ENCODE assay signal across 9 mouse cellular contexts in genomic region chr7:99508187-99508586, GRCm38 (mm10). TPM values are rescaled to one million over a fixed set of nuclear protein-coding genes. Genes with fewer than 3 reads are reported as not detected.
DNase-seq lines count a peak whose midpoint lies in the region; ATAC-seq and TF ChIP-seq lines count a peak whose summit lies in the region.
"Not testable (repeated sequence)": the region's sequence is repeated elsewhere in the genome, so short reads cannot be mapped to it uniquely, and the experiment has no call there.
"Had no signal": no experiment of that assay in that cellular context is flagged by ENCODE, and none has a peak within 500 bp of the region (broad histone marks: within the 10 kb centered on the region; RNA-seq: fewer than 3 reads in every experiment).

No protein-coding gene starts in this region.

- not testable (repeated sequence) for TF ChIP-seq RAD21 in CH12.LX (IDR thresholded peaks at IDR 0.05; ENCODE audit: low read depth, low read length)

- H3K4me1 ChIP-seq in CH12.LX (ENCODE audit: control insufficient read depth in 1 of 2, insufficient read depth in 2 of 2) = peaks cover 0 to 19% of the 10 kb centered on the region in 2 experiments; a peak in 2 of 4 replicates
- H3K4me1 ChIP-seq in liver, embryonic 12.5 days = peaks cover 32% of the 10 kb centered on the region
- H3K4me1 ChIP-seq in liver, embryonic 14.5 days (replicated peaks; ENCODE audit: control insufficient read depth in 2 of 2, insufficient read depth in 2 of 2, low read length in 1 of 2); liver, embryonic 16.5 days (ENCODE audit: control insufficient read depth, low read depth, low read length): not testable (repeated sequence)

- H3K4me3 ChIP-seq in CH12.LX (replicated peaks in 1 of 3; ENCODE audit: low read depth in 2 of 3, low read length in 2 of 3, poor library complexity in 1 of 3); liver, embryonic 12.5 days; liver, embryonic 14.5 days (ENCODE audit: insufficient read depth in 1 of 2, low read depth in 2 of 2, low read length in 2 of 2); liver, embryonic 16.5 days (ENCODE audit: low read depth, low read length): not testable (repeated sequence)

- H3K9ac ChIP-seq in CH12.LX (ENCODE audit: insufficient read depth, low read depth); liver, embryonic 12.5 days; liver, embryonic 14.5 days (replicated peaks); liver, embryonic 16.5 days (ENCODE audit: low read depth, low read length): not testable (repeated sequence)

- DNase-seq in 416B (ENCODE audit: low read depth) (peak; percentile 71), CH12.LX (ENCODE audit: extremely low read depth) (peak; percentile 41), MEL-GATA-1-ER (ENCODE audit: extremely low read depth, low read depth) (peak; percentile 70)
- DNase-seq in liver, embryonic 14.5 days (ENCODE audit: low read depth in 3 of 3, low spot score in 3 of 3) = not testable (repeated sequence)

- ATAC-seq in granulocyte monocyte progenitor cell, adult 5-6 weeks (replicated peaks; ENCODE audit: poor library complexity, severe bottlenecking) = peak; percentile 35; the same call in 1 of the 2 replicates
- peak; percentile 70 for ATAC-seq in liver, embryonic 12.5 days
- peak; percentile 73; the same call in 1 of the 2 replicates for ATAC-seq in liver, embryonic 14.5 days (ENCODE audit: insufficient read depth)
- 0 out of 2 replicates have a peak, but pooled peaks have one; percentile 27 for ATAC-seq in liver, embryonic 16.5 days (ENCODE audit: low read depth)
- 0 out of 2 replicates have a peak, but pooled peaks have one; percentile 55 for ATAC-seq in megakaryocyte-erythroid progenitor cell, adult 5-6 weeks (replicated peaks; ENCODE audit: low FRiP score, low TSS enrichment, poor library complexity, severe bottlenecking)

- H3K27me3 ChIP-seq in CH12.LX (replicated peaks); liver, embryonic 12.5 days (replicated peaks); liver, embryonic 14.5 days (ENCODE audit: control insufficient read depth, insufficient read depth, low read length); liver, embryonic 16.5 days (ENCODE audit: control insufficient read depth, insufficient read depth, low read depth, low read length): not testable (repeated sequence)

- dilution Hi-C loops in CH12.LX (cut with MboI; ENCODE audit: extremely low pct_ligation_motif_present, extremely low pct_unique_long_range_greater_than_20kb, low sequenced_read_pairs) = not testable (repeated sequence)

- H3K27ac ChIP-seq in CH12.LX (ENCODE audit: insufficient read depth, low read depth); liver, embryonic 14.5 days; liver, embryonic 16.5 days (ENCODE audit: low read length): not testable (repeated sequence)
- peak overlapping the region; percentile 0; the same call in 1 of the 2 replicates for H3K27ac ChIP-seq in liver, embryonic 12.5 days

- not testable (repeated sequence) for TF ChIP-seq EP300 in CH12.LX (IDR thresholded peaks at IDR 0.05; ENCODE audit: low read length); liver, embryonic 14.5 days (IDR thresholded peaks at IDR 0.05; ENCODE audit: low read depth)

- in situ Hi-C loops in CH12.LX (cut with MboI; ENCODE audit: low pct_ligation_motif_present, low pct_unique_long_range_greater_than_20kb, low sequenced_read_pairs) = not testable (repeated sequence)

- H3K79me2 ChIP-seq in CH12.LX (replicated peaks; ENCODE audit: control insufficient read depth, extremely low read depth, insufficient read depth, poor library complexity, severe bottlenecking) = not testable (repeated sequence)

- TF ChIP-seq CTCF in CH12.LX (conservative IDR thresholded peaks at IDR 0.05 in 1 of 2, IDR thresholded peaks at IDR 0.05 in 1 of 2; ENCODE audit: low read depth in 2 of 2, low read length in 2 of 2); liver, embryonic 14.5 days (IDR thresholded peaks at IDR 0.05; ENCODE audit: low read depth): not testable (repeated sequence)

- H3K9me3 ChIP-seq in CH12.LX (replicated peaks; ENCODE audit: low read length); liver, embryonic 12.5 days (replicated peaks); liver, embryonic 14.5 days (ENCODE audit: control insufficient read depth, low read length); liver, embryonic 16.5 days (replicated peaks; ENCODE audit: control insufficient read depth, low read length): not testable (repeated sequence)

- TF ChIP-seq POLR2A in CH12.LX (IDR thresholded peaks at IDR 0.05; ENCODE audit: low read depth, low read length) = not testable (repeated sequence)

- H3K4me2 ChIP-seq in CH12.LX (ENCODE audit: insufficient read depth, low read depth, poor library complexity, severe bottlenecking); liver, embryonic 12.5 days; liver, embryonic 14.5 days (ENCODE audit: low read depth); liver, embryonic 16.5 days (ENCODE audit: low read depth, low read length): not testable (repeated sequence)

- H3K36me3 ChIP-seq in CH12.LX (replicated peaks in 1 of 2; ENCODE audit: control insufficient read depth in 1 of 2, insufficient read depth in 1 of 2, low read length in 1 of 2); liver, embryonic 12.5 days; liver, embryonic 14.5 days (replicated peaks; ENCODE audit: control insufficient read depth, insufficient read depth, low read depth); liver, embryonic 16.5 days (ENCODE audit: control insufficient read depth, insufficient read depth): not testable (repeated sequence)

- WGBS in liver, embryonic 12.5 days (ENCODE audit: insufficient replicate concordance) = 7% methylated on average over 2 of the region's 2 CpGs
- 4% methylated on average over 2 of the region's 2 CpGs for WGBS in liver, embryonic 14.5 days (ENCODE audit: insufficient replicate concordance)
- 4% methylated on average over 2 of the region's 2 CpGs for WGBS in liver, embryonic 16.5 days (ENCODE audit: insufficient replicate concordance)

TF ChIP-seq in CH12.LX, 34 proteins besides CTCF, POLR2A, EP300 and RAD21:
- TF ChIP-seq TBP (conservative IDR thresholded peaks at IDR 0.05; ENCODE audit: low read depth, low read length) = peak; percentile 79; the same call in 1 of the 2 replicates

RNA-seq across cellular contexts. Expression of gene Rps3, which starts 24.6 kb away (rescaled TPM):
- total RNA-seq in CH12.LX (2012; rRNA removed) (2,320 and 2,484 TPM in 2 replicates), CH12.LX (2014; rRNA removed) (3,699 and 3,874 TPM in 2 replicates)
- polyA plus RNA-seq in CH12.LX (2012; ENCODE audit: insufficient read length, low read depth) = 1,738 and 1,898 TPM in 2 replicates
- 1,410 and 1,463 TPM in 2 replicates for total RNA-seq in granulocyte monocyte progenitor cell, adult 5-6 weeks (2014; fragmentation: Nextera tagmentation)
- 1,810 and 2,293 TPM in 2 replicates for total RNA-seq in granulocyte monocyte progenitor cell, adult 5-6 weeks (2017)
- polyA plus RNA-seq in liver, embryonic 12.5 days (2016; fragmentation: Nextera tagmentation; extraction: Ambion mirVana) = 688 TPM in 2 replicates
- 697 and 811 TPM in 2 replicates for polyA plus RNA-seq in liver, embryonic 14.5 days (2012; rRNA removed)
- 661 and 668 TPM in 2 replicates for polyA plus RNA-seq in liver, embryonic 14.5 days (2014; fragmentation: Nextera tagmentation; extraction: Ambion mirVana)
- polyA plus RNA-seq in liver, embryonic 16.5 days (2015; fragmentation: Nextera tagmentation; extraction: Ambion mirVana) = 400 and 448 TPM in 2 replicates
- 1,003 and 1,349 TPM in 2 replicates for total RNA-seq in megakaryocyte-erythroid progenitor cell, adult 5-6 weeks (2014; fragmentation: Nextera tagmentation)
- 1,982 and 2,496 TPM in 2 replicates for total RNA-seq in megakaryocyte-erythroid progenitor cell, adult 5-6 weeks (2017)

RNA-seq across cellular contexts. Expression of gene Arrb1, which starts 27.1 kb away (rescaled TPM):
- total RNA-seq in CH12.LX (2012; rRNA removed) (3.8 and 4.2 TPM in 2 replicates), CH12.LX (2014; rRNA removed) (2.4 and 3.3 TPM in 2 replicates)
- 5.2 and 6.2 TPM in 2 replicates for polyA plus RNA-seq in CH12.LX (2012; ENCODE audit: insufficient read length, low read depth)
- 35.3 and 40.1 TPM in 2 replicates for total RNA-seq in granulocyte monocyte progenitor cell, adult 5-6 weeks (2014; fragmentation: Nextera tagmentation)
- 24.1 and 36.6 TPM in 2 replicates for total RNA-seq in granulocyte monocyte progenitor cell, adult 5-6 weeks (2017)
- 134 and 136 TPM in 2 replicates for polyA plus RNA-seq in liver, embryonic 12.5 days (2016; fragmentation: Nextera tagmentation; extraction: Ambion mirVana)
- 234 and 235 TPM in 2 replicates for polyA plus RNA-seq in liver, embryonic 14.5 days (2012; rRNA removed)
- polyA plus RNA-seq in liver, embryonic 14.5 days (2014; fragmentation: Nextera tagmentation; extraction: Ambion mirVana) = 30.1 and 36.4 TPM in 2 replicates
- polyA plus RNA-seq in liver, embryonic 16.5 days (2015; fragmentation: Nextera tagmentation; extraction: Ambion mirVana) = 92.8 and 95.7 TPM in 2 replicates
- total RNA-seq in megakaryocyte-erythroid progenitor cell, adult 5-6 weeks (2014; fragmentation: Nextera tagmentation) = 59.0 and 91.0 TPM in 2 replicates
- 70.4 and 96.2 TPM in 2 replicates for total RNA-seq in megakaryocyte-erythroid progenitor cell, adult 5-6 weeks (2017)

RNA-seq across cellular contexts. Expression of gene Klhl35, which starts 42.4 kb away (rescaled TPM):
- total RNA-seq in CH12.LX (2012; rRNA removed) (not detected in 2 replicates), CH12.LX (2014; rRNA removed) (not detected in 2 replicates)
- not detected in 2 replicates for polyA plus RNA-seq in CH12.LX (2012; ENCODE audit: insufficient read length, low read depth)
- not detected in 2 replicates for total RNA-seq in granulocyte monocyte progenitor cell, adult 5-6 weeks (2014; fragmentation: Nextera tagmentation)
- total RNA-seq in granulocyte monocyte progenitor cell, adult 5-6 weeks (2017) = 0.22 and 0.57 TPM in 2 replicates
- polyA plus RNA-seq in liver, embryonic 12.5 days (2016; fragmentation: Nextera tagmentation; extraction: Ambion mirVana) = 0.14 and 0.32 TPM in 2 replicates
- 0.09 and 0.12 TPM in 2 replicates for polyA plus RNA-seq in liver, embryonic 14.5 days (2012; rRNA removed)
- polyA plus RNA-seq in liver, embryonic 14.5 days (2014; fragmentation: Nextera tagmentation; extraction: Ambion mirVana) = 0.09 and 0.38 TPM in 2 replicates
- 0.15 TPM in 1 of 2 replicates, not detected in the other for polyA plus RNA-seq in liver, embryonic 16.5 days (2015; fragmentation: Nextera tagmentation; extraction: Ambion mirVana)
- total RNA-seq in megakaryocyte-erythroid progenitor cell, adult 5-6 weeks (2014; fragmentation: Nextera tagmentation) = 2.1 TPM in 1 of 2 replicates, not detected in the other
- total RNA-seq in megakaryocyte-erythroid progenitor cell, adult 5-6 weeks (2017) = 0.65 TPM in 1 of 2 replicates, not detected in the other
- polyA plus RNA-seq: CD4-positive, CD25-positive, alpha-beta regulatory T cell, adult 4 months had no signal
